8 mouse cellular contexts compared by ENCODE assay signal in genomic region chr11:97685613-97686321, GRCm38 (mm10). TPM values are rescaled to one million over a fixed set of nuclear protein-coding genes. Genes with fewer than 3 reads are reported as not detected.
DNase-seq lines count a peak whose midpoint lies in the region; ATAC-seq and TF ChIP-seq lines count a peak whose summit lies in the region.

TSS of gene Cisd3 (plus strand) at chr11:97685826.

- H3K4me2 ChIP-seq in hindbrain, embryonic 12.5 days (replicated peaks): peak within 1 kb of the TSS; percentile 88

- 2% methylated on average over 43 of the region's 43 CpGs for WGBS in hindbrain, embryonic 12.5 days

- H3K36me3 ChIP-seq in ES-E14 (ENCODE audit: control insufficient read depth, insufficient read depth, low read length, poor library complexity, severe bottlenecking): peaks cover 43% of the 10 kb centered on the region
- H3K36me3 ChIP-seq in hindbrain, embryonic 12.5 days: peaks cover 52% of the 10 kb centered on the region

- peaks cover 21 to 32% of the 10 kb centered on the region in 2 experiments for H3K4me1 ChIP-seq in ES-E14 (ENCODE audit: control insufficient read depth in 2 of 2, insufficient read depth in 2 of 2, low read length in 2 of 2, poor library complexity in 1 of 2)
- H3K4me1 ChIP-seq in hindbrain, embryonic 12.5 days: peaks cover 16% of the 10 kb centered on the region

- peak within 1 kb of the TSS; percentile 65 for H3K9ac ChIP-seq in ES-E14 (ENCODE audit: insufficient read depth, low read depth, low read length, poor library complexity, severe bottlenecking)
- peak within 1 kb of the TSS; percentile 57 for H3K9ac ChIP-seq in hindbrain, embryonic 12.5 days

- peak; percentile 72 for ATAC-seq in hindbrain, embryonic 12.5 days (ENCODE audit: low FRiP score)

- DNase-seq in ES-E14 (ENCODE audit: low read depth, low spot score): no peak
- peak; percentile 81 to 90 for DNase-seq in cerebellum, postnatal 10 days
- DNase-seq in frontal cortex, postnatal 14 days (ENCODE audit: low spot score in 2 of 2): peak; percentile 71 to 75
- peak; percentile 65 to 79 for DNase-seq in layer of hippocampus, postnatal 14 days (ENCODE audit: low spot score in 2 of 2)
- DNase-seq in lung, postnatal 10 days: peak; percentile 98
- DNase-seq in ovary, postnatal 14 days (ENCODE audit: low spot score): peak; percentile 82
- peak; percentile 87 for DNase-seq in thymus, postnatal 14 days

- H3K4me3 ChIP-seq in ES-E14 (ENCODE audit: insufficient read depth in 1 of 2, low read depth in 1 of 2, low read length in 2 of 2, poor library complexity in 1 of 2, severe bottlenecking in 1 of 2): peak within 1 kb of the TSS; percentile 56 to 57
- H3K4me3 ChIP-seq in hindbrain, embryonic 12.5 days: peak within 1 kb of the TSS; percentile 42

- no peaks in the 10 kb centered on the region for H3K27me3 ChIP-seq in hindbrain, embryonic 12.5 days

- H3K9me3 ChIP-seq in ES-E14 (ENCODE audit: control insufficient read depth, insufficient read depth, low read depth, low read length): no peaks in the 10 kb centered on the region
- H3K9me3 ChIP-seq in hindbrain, embryonic 12.5 days (replicated peaks): no peaks in the 10 kb centered on the region

- in situ Hi-C loops in ES-E14 (cut with MboI; ENCODE audit: low sequenced_read_pairs in 2 of 2, unreplicated experiment in 2 of 2): no loop called here

- H3K27ac ChIP-seq in ES-E14 (ENCODE audit: insufficient read depth, low read depth, low read length, poor library complexity, severe bottlenecking): peak within 1 kb of the TSS; percentile 49; the same call in 1 of the 2 replicates
- peak within 1 kb of the TSS; percentile 40 for H3K27ac ChIP-seq in hindbrain, embryonic 12.5 days

TF ChIP-seq in ES-E14, 5 proteins besides CTCF, POLR2A, EP300 and RAD21:
- TF ChIP-seq ZNF384 (IDR thresholded peaks at IDR 0.05; ENCODE audit: low read depth, low read length) (peak; percentile 88), ZC3H11A (IDR thresholded peaks at IDR 0.05; ENCODE audit: borderline replicate concordance, low read depth, low read length) (no peak)

RNA-seq across cellular contexts. Expression of gene Cisd3, which starts in this region (rescaled TPM):
- 49.9 and 66.0 TPM in 2 replicates for total RNA-seq in ES-E14 (2012; rRNA removed)
- 14.7 and 17.1 TPM in 2 replicates for polyA plus RNA-seq in hindbrain, embryonic 12.5 days (2016; fragmentation: Nextera tagmentation; extraction: Ambion mirVana)
- total RNA-seq in layer of hippocampus, postnatal 14 days (2021): 10 to 100 TPM; 47.1 to 50.2 TPM
